Mouse (Mus musculus) ZHBTc4 (cell line): Measurements from ENCODE around the gene Rps5.
"Not testable (repeated sequence)": the region's sequence is repeated elsewhere in the genome, so short reads cannot be mapped to it uniquely, and the experiment has no call there.

Source experiments
- DNase-seq: peaks from one replicate; pipeline ENCODE4 v3.0.0-alpha.2; 2011; ENCODE audit warnings: low read depth, low spot score

Rps5 gene

DNA sequence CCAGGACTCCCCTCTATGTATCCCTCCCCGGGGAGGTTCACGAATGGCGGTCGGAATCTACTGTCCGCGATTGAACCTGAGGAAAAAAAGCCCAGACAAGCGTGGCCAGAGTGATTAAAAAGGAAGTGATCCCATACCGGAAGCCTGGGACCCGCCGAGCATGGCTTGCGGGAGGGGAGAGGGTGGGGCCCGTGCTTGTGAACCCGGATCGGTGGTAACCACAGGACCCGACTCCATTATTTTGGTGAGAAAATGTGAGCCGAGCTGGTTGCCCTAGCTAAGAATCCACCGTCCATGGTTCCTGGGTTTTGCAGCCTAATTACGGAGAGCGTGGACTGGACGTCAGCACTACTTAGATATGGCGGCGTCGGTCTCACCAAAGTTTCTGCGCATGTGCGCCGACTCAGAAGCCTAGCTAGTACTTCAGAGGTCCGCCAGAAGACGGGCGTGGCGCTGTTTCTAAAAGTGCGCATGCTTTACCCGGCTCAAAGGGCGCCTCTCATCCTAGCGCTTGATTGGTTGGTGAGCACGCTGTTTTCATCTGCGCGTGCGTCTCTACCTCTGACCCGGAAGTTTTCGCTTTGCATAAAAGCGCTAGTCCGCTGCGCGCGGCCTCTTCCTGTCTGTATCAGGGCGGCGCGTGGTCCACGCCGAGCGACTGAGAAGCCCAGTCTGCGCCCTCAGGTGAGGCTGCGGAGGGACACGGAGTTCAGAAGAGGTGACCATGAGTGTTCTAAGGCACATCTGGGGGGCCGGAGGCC, at the start of gene Rps5:
Rps5 (plus strand) TSS at position 586 of the 761 bp plus-strand sequence.
- peak; percentile 100 for DNase-seq

DNA sequence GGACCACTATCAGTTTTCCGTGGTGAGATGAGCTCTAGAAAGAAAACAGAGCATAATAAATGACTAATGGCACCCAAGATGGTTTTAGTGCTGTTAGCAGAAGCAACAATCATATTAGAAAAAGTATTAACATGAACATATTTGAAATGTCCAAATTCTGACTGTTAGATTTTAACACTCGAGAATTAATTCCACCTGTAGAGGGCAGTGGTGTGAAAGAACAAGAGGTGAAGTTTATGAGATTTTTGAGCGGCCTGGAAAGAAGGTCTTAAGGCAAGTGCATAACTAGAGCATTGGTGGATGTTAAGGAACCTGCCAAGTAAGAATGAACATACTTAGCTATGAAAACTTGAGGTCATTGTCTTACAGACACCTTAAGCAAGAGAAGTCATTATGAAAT, 47.8 kb upstream of the Rps5 start:
- peak; percentile 62 for DNase-seq

DNA sequence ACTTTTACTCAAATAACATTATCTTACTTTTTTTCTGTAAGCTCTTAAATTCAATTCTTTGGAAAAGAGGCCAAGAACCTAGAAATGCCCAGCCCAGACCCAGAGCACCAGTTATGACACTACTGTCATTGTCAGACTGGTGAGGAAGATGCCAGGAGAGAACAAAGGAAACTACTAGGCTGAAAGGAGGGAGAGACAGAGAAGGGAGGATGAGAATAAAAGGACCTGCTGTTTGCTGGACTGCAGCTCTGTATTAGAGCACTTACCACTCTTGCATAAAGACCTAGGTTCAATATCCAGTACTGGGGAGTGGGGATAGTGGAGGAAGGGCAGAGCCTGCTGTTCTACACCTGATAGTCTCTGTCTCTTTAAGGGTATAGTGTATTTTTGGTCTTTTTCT, 42.1 kb upstream of the Rps5 start:
- no peak for DNase-seq

GRCm38 (mm10) chr7:12880497-12880896, 41.6 kb upstream of the Rps5 start:
- DNase-seq = not testable (repeated sequence)

DNA sequence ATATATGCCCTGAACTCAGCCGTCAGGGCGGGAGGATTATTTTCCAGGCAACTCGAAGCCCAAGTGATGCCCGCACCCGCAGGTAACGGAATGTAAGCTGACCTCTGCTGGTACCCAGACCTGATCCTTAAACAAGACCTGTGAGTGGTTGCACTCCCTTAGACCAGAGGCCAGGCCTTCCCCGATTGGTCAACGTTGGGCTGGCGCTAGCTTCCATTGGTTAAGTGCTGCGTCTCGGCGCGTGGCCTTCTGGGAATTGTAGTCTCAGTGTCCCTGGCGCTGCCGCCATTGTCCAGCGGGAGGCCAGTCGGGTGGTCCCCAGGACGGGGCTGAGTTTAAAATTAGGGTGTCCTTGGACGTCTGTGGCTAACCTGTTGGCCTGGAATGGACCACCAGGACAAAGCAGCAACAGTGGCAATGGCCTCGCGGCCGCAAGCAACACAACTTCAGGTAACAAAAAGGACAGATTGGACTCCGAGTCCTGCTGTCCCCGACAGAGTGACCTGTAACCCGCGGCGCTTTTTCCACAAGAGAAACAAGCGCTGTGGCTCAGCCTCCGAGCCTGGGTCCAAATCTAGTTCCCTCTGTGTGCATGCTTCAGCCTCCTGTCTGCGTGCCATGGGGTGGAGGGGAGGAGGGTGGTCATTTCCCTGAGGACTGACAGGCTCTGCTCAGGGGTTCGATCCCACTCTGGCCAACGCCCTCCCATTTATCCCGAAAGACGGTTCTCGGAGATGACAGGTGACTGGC, 41.0 kb upstream of the Rps5 start, which contains the start of gene Zfp128:
Zfp128 (plus strand) TSS at position 267 of the 750 bp plus-strand sequence.
- DNase-seq = peak; percentile 95

- DNase-seq = no peak
Observed at GRCm38 (mm10) chr7:12886563-12887266, 35.4 kb upstream of the Rps5 start.

GRCm38 (mm10) chr7:12887585-12887984, 34.5 kb upstream of the Rps5 start:
- DNase-seq = no peak

DNA sequence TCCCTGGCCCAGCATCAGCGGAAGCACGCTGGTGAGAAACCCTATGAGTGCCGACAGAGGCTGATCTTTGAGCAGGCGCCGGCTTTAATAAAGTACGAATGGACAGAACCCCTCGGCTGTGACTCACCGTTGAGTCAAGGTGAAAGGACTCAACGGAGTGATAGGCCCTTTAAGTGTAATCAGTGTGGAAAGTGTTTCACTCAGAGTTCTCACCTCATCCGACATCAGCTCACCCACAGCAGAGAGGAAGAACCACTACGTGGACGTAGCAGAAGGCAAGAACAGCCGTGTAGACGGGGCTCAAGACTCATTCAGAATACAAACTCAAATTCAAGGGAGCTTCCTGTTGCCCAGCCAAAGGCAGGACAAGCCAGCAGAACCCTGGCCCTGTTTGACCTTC, 31.2 kb upstream of the Rps5 start:
- DNase-seq = no peak

DNA sequence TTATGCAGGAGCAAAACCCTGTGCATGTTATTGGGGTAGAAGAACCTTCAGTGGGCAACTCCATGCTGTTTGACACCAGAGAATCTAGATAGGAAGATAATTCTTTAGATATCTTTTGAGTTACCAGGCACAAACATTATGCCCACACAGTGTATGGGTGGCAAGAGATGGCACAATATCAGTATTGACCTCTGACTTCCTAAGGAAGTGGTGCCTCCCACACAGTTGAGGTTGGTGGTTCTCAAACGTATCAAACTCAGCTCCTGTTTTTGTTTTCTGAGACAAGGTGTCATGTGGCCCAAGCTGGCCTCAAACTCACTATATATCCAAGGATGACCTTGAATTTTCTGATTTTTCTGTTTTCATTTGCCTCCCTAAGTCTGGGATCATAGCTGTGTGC, 30.8 kb upstream of the Rps5 start:
- DNase-seq = no peak

- DNase-seq = peak; percentile 96
Observed at GRCm38 (mm10) chr7:12897655-12898410, 24.3 kb upstream of the Rps5 start, which contains the start of gene Zscan22. TSS of gene Zscan22 (plus strand) at chr7:12897815.

GRCm38 (mm10) chr7:12901517-12901916, 20.6 kb upstream of the Rps5 start:
- no peak for DNase-seq

- peak; percentile 95 for DNase-seq
Observed at GRCm38 (mm10) chr7:12903623-12904022, 18.5 kb upstream of the Rps5 start.

- DNase-seq = no peak
Observed at GRCm38 (mm10) chr7:12905146-12905545, 16.9 kb upstream of the Rps5 start.

- DNase-seq = peak; percentile 51
Observed at GRCm38 (mm10) chr7:12909498-12909962, 12.6 kb upstream of the Rps5 start.

DNA sequence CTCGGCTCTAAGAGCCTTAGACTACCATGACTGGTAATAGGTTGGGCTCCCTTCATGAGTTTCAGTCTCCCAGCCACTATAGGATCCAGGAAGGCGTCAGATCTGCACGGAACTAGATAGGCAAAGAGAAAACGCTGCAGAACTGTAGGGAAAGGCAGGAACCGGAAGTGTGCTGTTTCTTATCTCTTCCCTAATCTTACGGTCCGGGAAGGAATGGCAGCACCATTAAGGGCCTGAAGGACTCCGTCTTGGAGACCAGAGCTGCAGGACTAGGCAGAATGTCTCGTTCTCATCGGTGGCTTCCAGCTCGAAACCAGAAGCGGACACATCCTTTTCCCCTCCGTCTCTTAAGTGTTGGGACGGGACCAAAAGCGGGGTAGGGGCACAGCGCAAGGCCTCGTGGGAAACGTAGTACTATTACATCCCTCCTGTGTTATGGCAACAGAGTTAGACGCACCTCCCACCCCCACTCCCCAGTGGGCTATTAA, 11.9 kb upstream of the Rps5 start:
- peak; percentile 76 for DNase-seq

DNA sequence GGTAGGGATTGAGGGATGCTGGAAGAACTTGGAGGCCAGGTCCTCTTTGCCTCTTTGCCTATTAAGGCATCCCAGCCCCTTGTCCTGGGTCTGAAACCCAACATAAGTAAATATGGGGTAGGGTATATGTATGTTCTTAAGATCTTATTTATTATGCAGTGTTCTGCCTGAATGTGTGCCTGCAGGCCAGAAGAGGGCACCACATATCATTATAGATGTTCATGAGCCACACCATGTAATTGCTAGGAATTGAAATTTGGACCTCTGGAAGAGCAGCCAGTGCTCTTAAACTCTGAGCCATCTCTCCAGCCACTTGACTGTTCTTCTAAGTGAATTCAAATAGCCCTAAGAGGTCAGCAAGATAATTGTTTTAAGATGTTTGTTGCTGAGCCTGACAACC, 8.5 kb upstream of the Rps5 start:
- DNase-seq = peak; percentile 49

DNA sequence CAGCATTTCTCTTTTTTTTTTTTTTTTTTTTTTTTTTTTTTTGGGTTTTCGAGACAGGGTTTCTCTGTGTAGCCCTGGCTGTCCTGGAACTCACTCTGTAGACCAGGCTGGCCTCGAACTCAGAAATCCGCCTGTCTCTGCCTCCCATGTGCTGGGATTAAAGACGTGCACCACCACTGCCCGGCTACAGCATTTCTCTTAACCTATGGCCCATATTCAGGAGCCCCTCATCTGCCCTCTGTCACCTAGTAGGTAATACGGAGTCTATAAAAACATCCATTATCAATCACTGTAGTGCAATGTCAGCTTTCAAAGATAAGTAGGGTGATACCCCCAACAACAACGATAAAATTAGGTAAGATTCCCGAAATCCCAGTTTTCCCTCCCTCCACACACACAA, 1.6 kb upstream of the Rps5 start:
- not testable (repeated sequence) for DNase-seq

GRCm38 (mm10) chr7:12921318-12921704, 779 bp upstream of the Rps5 start:
- no peak for DNase-seq

DNA sequence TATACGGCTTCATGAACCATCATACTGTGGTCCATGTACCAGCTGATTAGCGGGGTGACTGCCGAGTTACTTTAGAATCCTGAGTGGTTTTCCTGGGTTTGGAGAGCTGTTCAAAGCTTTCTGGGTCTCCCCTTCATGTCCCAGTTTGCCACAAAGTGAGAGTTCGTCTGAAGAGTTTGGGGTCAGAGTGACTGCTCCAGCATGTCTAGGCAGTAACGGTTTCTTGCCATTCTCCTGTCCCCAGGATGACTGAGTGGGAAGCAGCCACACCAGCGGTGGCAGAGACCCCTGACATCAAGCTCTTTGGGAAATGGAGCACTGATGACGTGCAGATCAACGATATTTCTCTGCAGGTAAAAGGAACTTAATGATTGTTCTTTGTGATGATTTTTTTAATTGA, 639 bp downstream of the Rps5 start:
- DNase-seq = no peak

DNA sequence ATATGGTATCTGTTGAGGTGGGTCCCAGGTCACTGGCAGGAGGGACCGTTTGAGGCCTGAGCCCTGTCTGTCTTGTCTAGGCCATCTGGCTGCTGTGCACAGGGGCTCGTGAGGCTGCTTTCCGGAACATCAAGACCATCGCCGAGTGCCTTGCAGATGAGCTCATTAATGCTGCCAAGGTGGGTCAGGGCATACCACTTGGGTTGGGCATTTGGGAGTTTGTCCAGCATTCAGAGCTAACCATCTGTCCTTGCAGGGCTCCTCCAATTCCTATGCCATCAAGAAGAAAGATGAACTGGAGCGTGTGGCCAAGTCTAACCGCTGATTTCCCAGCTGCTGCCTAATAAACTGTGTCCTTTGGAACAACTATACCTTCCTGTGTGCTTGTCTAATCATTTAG, 4.2 kb downstream of the Rps5 start:
- no peak for DNase-seq

DNA sequence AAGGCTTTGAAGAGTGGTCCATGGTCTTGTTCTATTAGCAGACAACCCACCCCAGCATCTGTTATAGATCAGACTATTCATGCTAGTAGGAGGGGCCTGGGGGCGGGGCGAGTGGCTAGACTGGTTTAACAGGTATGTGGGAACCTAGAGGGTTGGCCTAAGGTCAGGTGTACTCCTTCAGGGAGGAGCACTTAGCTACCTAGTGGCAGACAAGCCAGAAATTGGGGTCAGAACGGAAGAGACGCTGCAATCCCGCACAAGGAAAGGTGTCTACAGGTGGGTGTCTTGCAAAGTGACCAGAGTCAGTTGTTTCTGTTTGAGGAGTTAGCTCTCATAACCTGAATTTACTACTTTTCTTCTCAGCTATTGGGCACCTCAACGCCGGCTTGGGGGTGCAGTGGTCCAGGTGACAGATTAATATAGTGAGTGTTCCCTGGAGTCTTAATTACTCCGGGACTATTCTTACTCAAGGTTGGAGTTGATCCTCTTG, 5.1 kb downstream of the Rps5 start, which contains the start of gene Rnf225:
Rnf225 (plus strand) TSS at position 226 of the 490 bp plus-strand sequence.
- DNase-seq = peak; percentile 80
